Mouse (Mus musculus): Measurements from ENCODE around the gene Col23a1. TPM values are rescaled to one million over a fixed set of nuclear protein-coding genes. Genes with fewer than 3 reads are reported as not detected.

Gene Col23a1
- polyA plus RNA-seq, 1 experiment from 2014 or later, result 5.8 TPM

- Histone ChIP-seq H3K36me3 (ENCODE audit: insufficient read depth, low read length) (no peaks in the 10 kb centered on the region), H3K27me3 (ENCODE audit: insufficient read depth, low read length) (no peaks in the 10 kb centered on the region), H3K4me1 (ENCODE audit: insufficient read depth, low read length) (peaks cover 2% of the 10 kb centered on the region; the same call in 1 of the 2 replicates), H3K4me3 (ENCODE audit: low read length) (no peak overlapping the region), H3K9me3 (ENCODE audit: low read length) (no peaks in the 10 kb centered on the region), H3K4me2 (replicated peaks; ENCODE audit: low read depth, low read length) (no peak overlapping the region), H3K27ac (ENCODE audit: low read length) (no peak overlapping the region), H3K9ac (replicated peaks; ENCODE audit: low read length) (no peak overlapping the region)
- no peak for ATAC-seq (ENCODE audit: low FRiP score, low TSS enrichment)
- 83% methylated on average over 6 of the region's 6 CpGs for WGBS
Observed at GRCm38 (mm10) chr11:51513019-51513418, 223.3 kb downstream of the Col23a1 start.

GRCm38 (mm10) chr11:51515346-51515745 is 225.6 kb downstream of the Col23a1 start:
- no peak overlapping the region for H3K9ac ChIP-seq (replicated peaks; ENCODE audit: low read length)
- H3K27me3 ChIP-seq (ENCODE audit: insufficient read depth, low read length), result no peaks in the 10 kb centered on the region
- H3K4me3 ChIP-seq (ENCODE audit: low read length), result no peak overlapping the region
- H3K4me2 ChIP-seq (replicated peaks; ENCODE audit: low read depth, low read length), result no peak overlapping the region
- 87% methylated on average over 11 of the region's 11 CpGs for WGBS
- H3K36me3 ChIP-seq (ENCODE audit: insufficient read depth, low read length), result no peaks in the 10 kb centered on the region
- H3K27ac ChIP-seq (ENCODE audit: low read length), result no peak overlapping the region
- no peak for ATAC-seq (ENCODE audit: low FRiP score, low TSS enrichment)
- 0 out of 2 replicates have a peak, but pooled peaks cover 3% of the 10 kb centered on the region for H3K9me3 ChIP-seq (ENCODE audit: low read length)
- no peaks in the 10 kb centered on the region for H3K4me1 ChIP-seq (ENCODE audit: insufficient read depth, low read length)

DNA sequence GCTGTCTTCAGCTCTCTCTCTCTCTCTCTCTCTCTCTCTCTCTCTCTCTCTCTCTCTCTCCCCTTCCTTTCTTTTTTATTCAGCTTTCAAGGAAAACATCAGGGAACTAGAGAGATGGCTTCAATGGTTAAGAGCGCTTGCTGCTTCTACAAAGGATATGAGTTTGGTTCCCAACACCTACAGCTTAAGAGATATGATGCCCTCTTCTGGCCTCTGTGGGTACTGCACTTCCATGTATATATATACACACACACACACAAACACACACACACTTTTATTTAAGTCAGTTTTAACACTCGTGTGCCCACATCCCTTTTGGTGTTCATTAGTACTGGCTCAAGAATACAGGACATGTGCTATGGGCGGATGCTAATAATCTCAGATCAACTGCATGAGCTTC is 228.4 kb downstream of the Col23a1 start:
- Histone ChIP-seq H3K4me3 (ENCODE audit: low read length) (no peak overlapping the region), H3K4me2 (replicated peaks; ENCODE audit: low read depth, low read length) (no peak overlapping the region), H3K4me1 (ENCODE audit: insufficient read depth, low read length) (peaks cover 5% of the 10 kb centered on the region; the same call in 1 of the 2 replicates), H3K9me3 (ENCODE audit: low read length) (0 out of 2 replicates have a peak, but pooled peaks cover 3% of the 10 kb centered on the region), H3K36me3 (ENCODE audit: insufficient read depth, low read length) (no peaks in the 10 kb centered on the region), H3K27ac (ENCODE audit: low read length) (no peak overlapping the region), H3K27me3 (ENCODE audit: insufficient read depth, low read length) (no peaks in the 10 kb centered on the region), H3K9ac (replicated peaks; ENCODE audit: low read length) (no peak overlapping the region)
- no peak for ATAC-seq (ENCODE audit: low FRiP score, low TSS enrichment)
- 97% methylated on average over 3 of the region's 3 CpGs for WGBS

DNA sequence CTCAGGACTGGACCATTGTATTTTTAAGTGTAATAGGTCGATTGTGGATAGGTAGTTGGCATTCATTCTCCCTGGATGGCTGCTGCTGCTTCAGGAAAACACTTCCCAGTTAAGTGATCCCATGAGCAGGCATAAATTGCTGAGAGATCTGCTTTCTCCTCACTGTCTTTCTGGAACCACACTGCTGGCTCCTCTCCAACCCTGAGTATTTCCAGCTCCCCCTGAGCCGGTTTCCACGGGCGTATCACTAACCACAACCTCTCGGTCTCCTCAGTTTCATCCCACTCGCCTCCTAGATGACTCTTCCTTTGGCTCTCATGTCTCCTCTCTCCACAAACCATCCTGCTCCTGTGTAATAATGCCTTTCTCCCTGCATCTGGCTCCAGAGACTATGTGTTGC is 228.9 kb downstream of the Col23a1 start:
- WGBS, result 70% methylated on average over 6 of the region's 6 CpGs
- H3K9ac ChIP-seq (replicated peaks; ENCODE audit: low read length), result no peak overlapping the region
- no peaks in the 10 kb centered on the region for H3K27me3 ChIP-seq (ENCODE audit: insufficient read depth, low read length)
- ATAC-seq (ENCODE audit: low FRiP score, low TSS enrichment), result no peak
- H3K4me1 ChIP-seq (ENCODE audit: insufficient read depth, low read length), result peaks cover 5% of the 10 kb centered on the region; the same call in 1 of the 2 replicates
- H3K9me3 ChIP-seq (ENCODE audit: low read length), result 0 out of 2 replicates have a peak, but pooled peaks cover 3% of the 10 kb centered on the region
- H3K27ac ChIP-seq (ENCODE audit: low read length), result no peak overlapping the region
- no peak overlapping the region for H3K4me2 ChIP-seq (replicated peaks; ENCODE audit: low read depth, low read length)
- H3K4me3 ChIP-seq (ENCODE audit: low read length), result no peak overlapping the region
- H3K36me3 ChIP-seq (ENCODE audit: insufficient read depth, low read length), result no peaks in the 10 kb centered on the region

DNA sequence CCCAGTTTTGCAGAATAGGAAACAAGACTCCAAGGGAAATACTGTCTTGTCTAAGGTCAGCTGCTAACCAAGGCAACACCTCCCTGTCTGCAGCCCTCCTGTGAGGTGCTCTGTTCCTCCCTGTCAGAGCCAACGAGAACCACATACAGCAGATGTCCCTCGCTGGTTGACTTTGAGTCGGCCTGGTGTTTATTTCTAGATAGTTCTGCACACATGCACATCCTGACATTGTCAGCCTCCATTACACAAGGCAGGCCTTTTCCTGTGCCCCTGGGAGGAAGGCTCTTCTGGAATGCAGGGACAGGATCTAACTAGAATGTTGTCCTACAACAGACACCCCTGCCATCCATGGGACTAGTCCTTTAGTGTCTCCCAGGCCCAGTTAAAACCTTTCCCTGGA is 231.7 kb downstream of the Col23a1 start:
- Histone ChIP-seq H3K4me2 (replicated peaks; ENCODE audit: low read depth, low read length) (no peak overlapping the region), H3K27me3 (ENCODE audit: insufficient read depth, low read length) (no peaks in the 10 kb centered on the region), H3K27ac (ENCODE audit: low read length) (no peak overlapping the region), H3K4me3 (ENCODE audit: low read length) (no peak overlapping the region), H3K36me3 (ENCODE audit: insufficient read depth, low read length) (no peaks in the 10 kb centered on the region), H3K9me3 (ENCODE audit: low read length) (0 out of 2 replicates have a peak, but pooled peaks cover 3% of the 10 kb centered on the region), H3K9ac (replicated peaks; ENCODE audit: low read length) (no peak overlapping the region), H3K4me1 (ENCODE audit: insufficient read depth, low read length) (peaks cover 6% of the 10 kb centered on the region)
- WGBS, result 25% methylated on average over 3 of the region's 3 CpGs
- no peak for ATAC-seq (ENCODE audit: low FRiP score, low TSS enrichment)

- Histone ChIP-seq H3K9me3 (ENCODE audit: low read length) (0 out of 2 replicates have a peak, but pooled peaks cover 1% of the 10 kb centered on the region), H3K4me1 (ENCODE audit: insufficient read depth, low read length) (peaks cover 15% of the 10 kb centered on the region), H3K9ac (replicated peaks; ENCODE audit: low read length) (no peak overlapping the region), H3K4me3 (ENCODE audit: low read length) (no peak overlapping the region), H3K27ac (ENCODE audit: low read length) (no peak overlapping the region), H3K4me2 (replicated peaks; ENCODE audit: low read depth, low read length) (no peak overlapping the region), H3K27me3 (ENCODE audit: insufficient read depth, low read length) (no peaks in the 10 kb centered on the region), H3K36me3 (ENCODE audit: insufficient read depth, low read length) (no peaks in the 10 kb centered on the region)
- no peak for ATAC-seq (ENCODE audit: low FRiP score, low TSS enrichment)
Observed at GRCm38 (mm10) chr11:51523215-51523614, 233.5 kb downstream of the Col23a1 start.

DNA sequence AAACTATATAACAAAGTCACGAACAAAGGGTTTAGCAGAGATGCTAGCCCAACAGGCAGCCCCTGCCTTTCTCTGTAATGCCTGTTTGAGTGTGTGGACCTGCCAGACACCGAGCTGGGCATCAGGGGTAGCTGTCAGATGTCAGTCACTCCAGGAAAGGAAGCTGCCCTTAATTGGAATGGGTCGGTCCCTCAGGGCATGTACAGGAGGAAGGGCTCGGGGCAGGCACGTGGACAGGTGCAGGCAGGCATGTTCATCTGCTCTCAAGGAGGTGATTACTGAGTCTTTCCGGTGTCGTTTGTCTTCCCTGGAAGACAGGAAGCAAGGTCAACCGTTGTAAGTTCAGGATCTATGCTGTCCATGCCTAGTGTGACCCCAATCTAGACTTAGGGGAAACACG is 233.9 kb downstream of the Col23a1 start:
- Histone ChIP-seq H3K4me3 (ENCODE audit: low read length) (no peak overlapping the region), H3K4me1 (ENCODE audit: insufficient read depth, low read length) (peaks cover 15% of the 10 kb centered on the region), H3K9ac (replicated peaks; ENCODE audit: low read length) (no peak overlapping the region), H3K4me2 (replicated peaks; ENCODE audit: low read depth, low read length) (no peak overlapping the region), H3K27me3 (ENCODE audit: insufficient read depth, low read length) (no peaks in the 10 kb centered on the region), H3K9me3 (ENCODE audit: low read length) (no peaks in the 10 kb centered on the region), H3K27ac (ENCODE audit: low read length) (no peak overlapping the region), H3K36me3 (ENCODE audit: insufficient read depth, low read length) (no peaks in the 10 kb centered on the region)
- 55% methylated on average over 9 of the region's 9 CpGs for WGBS
- ATAC-seq (ENCODE audit: low FRiP score, low TSS enrichment), result no peak

GRCm38 (mm10) chr11:51526631-51527161 is 237.0 kb downstream of the Col23a1 start:
- no peak overlapping the region for H3K4me2 ChIP-seq (replicated peaks; ENCODE audit: low read depth, low read length)

GRCm38 (mm10) chr11:51533128-51533533 is 243.4 kb downstream of the Col23a1 start:
- 52% methylated on average over 11 of the region's 11 CpGs for WGBS
- Histone ChIP-seq H3K9me3 (ENCODE audit: low read length) (no peaks in the 10 kb centered on the region), H3K27ac (ENCODE audit: low read length) (no peak overlapping the region), H3K36me3 (ENCODE audit: insufficient read depth, low read length) (no peaks in the 10 kb centered on the region), H3K4me1 (ENCODE audit: insufficient read depth, low read length) (no peaks in the 10 kb centered on the region), H3K27me3 (ENCODE audit: insufficient read depth, low read length) (no peaks in the 10 kb centered on the region), H3K4me3 (ENCODE audit: low read length) (no peak overlapping the region), H3K9ac (replicated peaks; ENCODE audit: low read length) (no peak overlapping the region), H3K4me2 (replicated peaks; ENCODE audit: low read depth, low read length) (no peak overlapping the region)
- ATAC-seq (ENCODE audit: low FRiP score, low TSS enrichment), result no peak

More at GRCm38 (mm10) chr11:51526631-51527161, 237.0 kb downstream of the Col23a1 start:
- Histone ChIP-seq H3K9me3 (ENCODE audit: low read length) (no peaks in the 10 kb centered on the region), H3K27ac (ENCODE audit: low read length) (no peak overlapping the region), H3K27me3 (ENCODE audit: insufficient read depth, low read length) (no peaks in the 10 kb centered on the region), H3K4me3 (ENCODE audit: low read length) (no peak overlapping the region), H3K36me3 (ENCODE audit: insufficient read depth, low read length) (no peaks in the 10 kb centered on the region), H3K4me1 (ENCODE audit: insufficient read depth, low read length) (peaks cover 10% of the 10 kb centered on the region), H3K9ac (replicated peaks; ENCODE audit: low read length) (no peak overlapping the region)
- WGBS, result 22% methylated on average over 14 of the region's 14 CpGs
- ATAC-seq (ENCODE audit: low FRiP score, low TSS enrichment), result no peak

GRCm38 (mm10) chr11:51534314-51534713 is 244.6 kb downstream of the Col23a1 start:
- no peak for ATAC-seq (ENCODE audit: low FRiP score, low TSS enrichment)
- H3K9me3 ChIP-seq (ENCODE audit: low read length), result no peaks in the 10 kb centered on the region
- 28% methylated on average over 2 of the region's 2 CpGs for WGBS
- no peak overlapping the region for H3K4me2 ChIP-seq (replicated peaks; ENCODE audit: low read depth, low read length)
- H3K9ac ChIP-seq (replicated peaks; ENCODE audit: low read length), result no peak overlapping the region
- H3K36me3 ChIP-seq (ENCODE audit: insufficient read depth, low read length), result no peaks in the 10 kb centered on the region
- no peak overlapping the region for H3K27ac ChIP-seq (ENCODE audit: low read length)
- H3K27me3 ChIP-seq (ENCODE audit: insufficient read depth, low read length), result no peaks in the 10 kb centered on the region
- no peaks in the 10 kb centered on the region for H3K4me1 ChIP-seq (ENCODE audit: insufficient read depth, low read length)
- H3K4me3 ChIP-seq (ENCODE audit: low read length), result no peak overlapping the region
